Mouse (Mus musculus) T-cell, adult 2 months (primary cell): ENCODE data around the gene Tnfrsf1a.

ENCODE experiments used
- DNase-seq: peaks from one replicate; pipeline ENCODE4 v3.0.0; 2022; ENCODE audit warnings: low spot score

Tnfrsf1a gene

DNA sequence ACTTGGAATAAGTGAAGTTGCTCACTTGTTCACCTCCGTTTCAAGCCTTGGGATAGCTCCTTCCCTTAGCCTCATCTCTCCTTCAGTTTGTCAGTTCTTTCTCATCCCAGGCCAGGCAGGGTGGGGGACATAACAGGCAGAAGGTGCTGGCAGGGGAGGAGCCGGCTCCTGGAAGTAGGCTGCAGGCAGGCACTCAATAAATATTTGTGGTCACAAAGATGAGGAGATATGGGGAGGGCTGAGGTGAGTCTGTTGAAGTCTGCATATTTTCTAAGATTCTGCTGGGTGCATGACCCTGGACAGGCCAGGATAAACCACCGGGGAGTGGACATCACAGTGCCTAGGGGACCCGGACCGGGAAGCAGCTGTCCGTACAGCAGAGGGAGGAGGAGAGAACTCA is 25.6 kb upstream of the Tnfrsf1a start:
- DNase-seq = no peak

DNA sequence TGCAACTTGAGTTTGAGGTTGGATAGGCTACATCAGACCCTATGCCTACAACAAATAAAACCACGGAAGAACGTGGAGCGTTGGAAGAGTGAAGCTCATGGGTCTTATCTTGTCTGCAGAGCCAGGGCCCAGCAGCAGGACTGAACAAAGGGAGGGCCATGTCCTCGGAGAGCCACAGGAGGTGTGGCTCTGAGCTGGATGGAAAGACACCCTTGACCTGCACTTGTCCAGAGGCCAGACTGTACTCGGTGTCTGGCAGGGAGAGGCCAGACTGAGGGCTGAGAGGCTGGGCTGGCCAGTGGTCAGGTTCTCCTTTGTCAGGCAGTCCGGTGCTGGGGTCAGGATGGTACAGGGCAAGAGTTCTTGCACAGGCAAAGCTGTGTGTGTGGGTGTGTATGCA is 23.8 kb upstream of the Tnfrsf1a start:
- no peak for DNase-seq

- peak; percentile 48 for DNase-seq
Measured at GRCm38 (mm10) chr6:125328243-125328642, 20.9 kb upstream of the Tnfrsf1a start.

DNA sequence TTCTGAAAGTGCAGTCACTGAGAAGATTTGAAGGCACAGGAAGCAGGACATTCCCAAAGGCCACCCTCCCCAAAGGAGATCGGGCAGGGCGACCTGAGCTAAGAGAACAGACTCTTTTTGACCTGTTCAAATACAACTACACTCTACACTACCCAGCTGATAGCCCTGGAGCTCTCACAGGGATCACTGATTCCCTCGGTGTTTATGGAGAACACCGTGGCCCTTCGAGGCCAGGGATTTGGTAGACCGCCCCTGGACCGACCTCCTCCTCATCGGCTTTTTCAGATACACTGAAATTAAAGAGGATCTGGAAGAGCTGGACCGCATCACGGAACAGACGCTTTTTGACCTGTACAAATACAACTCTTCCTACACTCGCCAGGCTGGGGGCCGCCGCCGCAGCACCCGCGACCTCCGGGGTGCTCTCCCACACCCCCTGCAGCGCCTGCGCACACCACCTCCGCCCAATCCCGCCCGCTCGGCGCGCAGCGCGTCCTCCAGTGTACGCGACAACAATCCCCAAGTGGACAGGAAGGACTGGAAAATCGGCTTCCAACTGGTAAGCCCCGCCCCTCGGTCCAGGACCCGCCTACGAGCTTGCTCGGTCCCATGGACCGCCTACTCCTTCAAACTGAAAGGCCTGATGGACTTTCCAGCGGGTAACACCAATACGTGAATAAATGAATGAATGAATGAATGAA is 18.4 kb upstream of the Tnfrsf1a start:
- peak; percentile 33 for DNase-seq

- DNase-seq = no peak
Measured at GRCm38 (mm10) chr6:125333112-125333899, 15.9 kb upstream of the Tnfrsf1a start.

GRCm38 (mm10) chr6:125334356-125334755 is 14.8 kb upstream of the Tnfrsf1a start:
- no peak for DNase-seq

DNA sequence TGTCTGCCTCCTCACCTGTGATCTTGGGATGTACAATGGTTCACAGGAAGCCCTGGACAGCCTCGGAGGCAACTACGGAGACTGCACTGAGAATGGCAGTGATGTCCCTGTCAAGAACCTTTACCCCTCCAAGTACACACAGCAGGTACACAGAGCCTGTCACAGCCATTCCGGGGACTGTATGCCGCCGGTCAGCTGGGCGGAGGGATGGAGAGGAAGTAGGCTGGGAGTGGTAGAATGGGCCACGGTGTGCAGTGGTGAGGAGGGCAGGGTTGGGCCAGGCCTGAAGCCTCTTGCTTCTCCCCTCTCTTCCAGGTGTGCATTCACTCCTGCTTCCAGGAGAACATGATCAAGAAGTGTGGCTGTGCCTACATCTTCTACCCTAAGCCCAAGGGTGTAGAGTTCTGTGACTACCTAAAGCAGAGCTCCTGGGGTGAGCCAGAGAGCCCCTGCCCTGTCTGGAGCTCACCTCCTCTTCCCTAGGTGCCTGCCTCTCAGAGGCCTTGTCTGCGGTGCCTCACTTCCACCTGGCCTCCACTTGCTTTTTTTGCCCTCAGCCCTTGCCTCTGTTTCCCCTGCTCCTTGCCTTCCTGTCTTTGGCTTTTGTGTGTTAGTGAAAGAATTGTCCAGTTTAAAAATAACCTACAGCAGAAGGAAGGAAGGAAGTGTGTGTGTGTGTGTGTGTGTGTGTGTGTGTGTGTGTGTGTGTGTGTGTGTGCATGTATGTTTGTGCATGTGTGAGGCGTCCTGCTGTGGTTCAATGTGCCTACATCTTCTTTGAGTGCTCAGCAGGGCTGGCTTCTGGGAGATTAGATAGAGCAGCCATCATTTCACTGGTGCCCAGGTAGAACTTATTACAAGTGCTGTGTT is 10.1 kb upstream of the Tnfrsf1a start:
- DNase-seq = peak; percentile 30

DNA sequence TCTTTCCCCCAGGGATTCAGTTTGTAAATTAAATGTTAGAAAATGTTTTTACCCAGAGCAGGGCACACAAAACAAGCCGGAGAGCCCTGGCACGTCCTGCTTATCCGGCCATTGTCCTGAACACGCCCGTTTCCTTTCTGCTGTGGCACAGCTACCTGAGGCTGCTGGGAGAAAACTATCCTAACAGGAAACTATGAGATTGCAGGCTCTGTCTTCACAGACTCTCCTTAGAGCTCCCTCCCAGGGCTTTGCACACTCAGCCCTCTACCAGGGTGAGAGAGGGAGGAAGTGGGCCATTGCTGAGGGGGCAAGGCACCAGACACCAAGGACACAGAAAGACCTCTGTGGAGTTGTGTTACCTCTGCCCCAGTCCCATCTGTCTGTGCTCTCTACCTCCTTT is 8.9 kb upstream of the Tnfrsf1a start:
- no peak for DNase-seq

DNA sequence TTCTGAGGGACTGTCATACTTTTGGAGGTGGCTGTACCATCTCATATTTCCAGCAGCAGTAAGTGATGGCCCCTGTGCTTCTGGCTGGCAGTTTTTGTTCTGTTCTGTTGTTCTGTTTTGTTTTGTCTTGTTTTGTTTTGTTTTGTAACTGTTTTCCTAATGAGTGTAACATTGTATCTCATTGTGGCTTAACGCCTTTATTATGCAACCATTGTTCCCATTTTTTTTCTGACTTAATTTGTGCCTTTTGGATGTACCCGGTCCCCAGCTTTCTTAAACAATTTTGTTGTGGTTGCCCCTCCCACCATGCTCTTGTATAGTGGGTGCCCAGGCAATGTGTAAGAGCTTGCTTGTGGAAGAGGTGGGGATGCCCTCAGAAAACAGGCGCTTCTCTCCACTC is 7.0 kb upstream of the Tnfrsf1a start:
- no peak for DNase-seq

- DNase-seq = no peak
Measured at GRCm38 (mm10) chr6:125344084-125344483, 5.1 kb upstream of the Tnfrsf1a start.

GRCm38 (mm10) chr6:125344866-125345265 is 4.3 kb upstream of the Tnfrsf1a start:
- DNase-seq = no peak

DNA sequence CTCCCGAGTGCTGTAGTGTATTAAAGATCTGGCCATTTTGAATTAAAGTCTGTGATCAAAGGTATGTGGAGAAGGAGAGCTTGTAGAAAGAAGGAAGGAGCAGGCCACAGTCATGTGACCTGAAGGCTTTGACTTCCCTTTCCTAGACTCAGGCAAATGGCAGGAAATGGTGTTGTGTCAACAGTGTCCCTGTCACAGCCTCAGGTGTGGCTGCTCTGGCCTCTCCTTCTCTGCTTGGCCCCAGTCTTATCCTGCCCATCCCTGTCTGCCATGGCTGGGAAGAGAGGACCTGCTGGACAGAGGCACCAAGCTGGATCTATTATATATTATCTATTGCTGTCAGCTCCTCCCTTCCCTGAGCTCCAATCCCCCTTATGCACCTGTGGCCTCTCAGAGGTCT is 3.5 kb upstream of the Tnfrsf1a start:
- no peak for DNase-seq

- no peak for DNase-seq
Measured at GRCm38 (mm10) chr6:125346029-125346428, 3.1 kb upstream of the Tnfrsf1a start.

GRCm38 (mm10) chr6:125349575-125350230 is 541 bp downstream of the Tnfrsf1a start:
- peak; percentile 70 for DNase-seq

GRCm38 (mm10) chr6:125350231-125350994 is 1.3 kb downstream of the Tnfrsf1a start:
- DNase-seq = no peak

DNA sequence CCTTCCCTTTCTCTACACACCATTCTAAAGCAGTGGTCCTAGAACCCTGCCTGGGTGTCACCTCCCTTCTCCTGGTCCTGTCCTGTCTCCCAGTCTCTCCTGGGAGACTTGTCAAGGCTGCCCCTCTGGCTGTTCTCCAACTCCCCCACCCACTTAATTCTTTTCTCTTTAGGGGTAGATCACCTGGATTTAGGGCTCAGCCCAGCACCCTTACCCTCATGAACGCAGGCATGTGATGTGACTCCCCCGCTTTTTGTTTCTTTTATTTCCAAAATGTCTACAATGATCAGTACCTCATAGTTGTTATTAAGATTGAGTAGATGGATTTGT is 1.8 kb downstream of the Tnfrsf1a start:
- DNase-seq = no peak

- peak; percentile 86 for DNase-seq
Measured at GRCm38 (mm10) chr6:125351368-125352045, 2.3 kb downstream of the Tnfrsf1a start.

GRCm38 (mm10) chr6:125352046-125352384 is 2.9 kb downstream of the Tnfrsf1a start:
- DNase-seq = no peak

DNA sequence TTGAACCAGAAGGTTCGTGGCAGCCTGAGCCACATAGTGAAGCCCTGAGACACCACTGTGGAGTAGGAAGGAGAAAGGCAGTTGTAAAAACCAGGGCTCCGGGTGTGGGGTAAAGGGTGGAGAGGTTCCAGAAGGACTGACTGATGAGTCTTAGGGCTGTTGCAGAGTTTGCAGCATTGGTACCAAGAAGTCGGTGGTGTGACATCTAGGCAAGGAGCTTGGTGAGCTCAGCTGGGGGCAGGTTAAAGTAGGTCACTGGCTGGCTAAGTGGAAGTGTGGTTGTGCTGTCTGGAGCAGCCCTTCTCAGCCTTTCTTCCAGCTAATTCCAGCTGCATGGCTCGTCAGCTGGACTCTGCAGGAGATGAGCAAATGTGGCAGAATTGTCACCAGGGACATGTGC is 3.6 kb downstream of the Tnfrsf1a start:
- no peak for DNase-seq

DNA sequence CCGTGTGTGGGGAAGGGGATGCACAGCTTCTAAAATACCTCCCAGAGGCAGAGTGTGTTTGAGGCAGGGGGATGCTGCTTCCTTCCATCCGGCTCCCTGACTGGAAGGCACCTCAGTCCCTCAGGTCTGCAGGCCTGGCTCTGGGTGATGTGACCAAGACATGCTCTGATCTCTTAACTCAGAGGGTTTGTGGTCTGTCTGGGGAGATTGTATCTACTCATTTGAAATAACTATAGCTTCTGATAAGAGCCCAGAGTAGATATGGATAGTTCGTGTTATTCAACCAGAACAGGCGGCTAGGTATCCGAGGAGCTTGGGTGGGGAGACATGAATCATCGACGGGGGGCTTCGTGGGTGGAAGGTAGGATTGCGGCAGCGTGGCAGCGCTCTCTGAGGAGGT is 4.1 kb downstream of the Tnfrsf1a start:
- DNase-seq = peak; percentile 38

GRCm38 (mm10) chr6:125353655-125354054 is 4.5 kb downstream of the Tnfrsf1a start:
- DNase-seq = peak; percentile 64
